Mouse (Mus musculus): ENCODE results near the gene Gm10972. TPM values are rescaled to one million over a fixed set of nuclear protein-coding genes. Genes with fewer than 3 reads are reported as not detected.
"Not testable (repeated sequence)": the region's sequence is repeated elsewhere in the genome, so short reads cannot be mapped to it uniquely, and the experiment has no call there.

The Gm10972 gene
- polyA plus RNA-seq, 1 experiment from 2014 or later: not detected

GRCm38 (mm10) chr3:94680032-94680431 is 37.1 kb downstream of the Gm10972 start:
- not testable (repeated sequence) for H3K4me3 ChIP-seq (replicated peaks; ENCODE audit: low read length); H3K4me2 ChIP-seq (ENCODE audit: low read length); H3K9ac ChIP-seq (replicated peaks; ENCODE audit: low read depth, low read length); H3K27me3 ChIP-seq (replicated peaks; ENCODE audit: control insufficient read depth, insufficient read depth, low read length); H3K36me3 ChIP-seq (ENCODE audit: control insufficient read depth, insufficient read depth); H3K9me3 ChIP-seq (ENCODE audit: control insufficient read depth, low read length); H3K4me1 ChIP-seq (replicated peaks; ENCODE audit: control insufficient read depth, insufficient read depth, low read length); ATAC-seq; H3K27ac ChIP-seq (ENCODE audit: low read length)
- WGBS: 95% methylated on average over 12 of the region's 12 CpGs

GRCm38 (mm10) chr3:94680783-94681182 is 37.9 kb downstream of the Gm10972 start:
- H3K4me3 ChIP-seq (replicated peaks; ENCODE audit: low read length): no peak overlapping the region
- H3K4me1 ChIP-seq (replicated peaks; ENCODE audit: control insufficient read depth, insufficient read depth, low read length): no peaks in the 10 kb centered on the region
- H3K27ac ChIP-seq (ENCODE audit: low read length): no peak overlapping the region
- H3K36me3 ChIP-seq (ENCODE audit: control insufficient read depth, insufficient read depth): no peaks in the 10 kb centered on the region
- ATAC-seq: no peak
- no peaks in the 10 kb centered on the region for H3K9me3 ChIP-seq (ENCODE audit: control insufficient read depth, low read length)
- no peaks in the 10 kb centered on the region for H3K27me3 ChIP-seq (replicated peaks; ENCODE audit: control insufficient read depth, insufficient read depth, low read length)
- H3K9ac ChIP-seq (replicated peaks; ENCODE audit: low read depth, low read length): no peak overlapping the region
- H3K4me2 ChIP-seq (ENCODE audit: low read length): no peak overlapping the region
- WGBS: 93% methylated on average over 16 of the region's 16 CpGs

DNA sequence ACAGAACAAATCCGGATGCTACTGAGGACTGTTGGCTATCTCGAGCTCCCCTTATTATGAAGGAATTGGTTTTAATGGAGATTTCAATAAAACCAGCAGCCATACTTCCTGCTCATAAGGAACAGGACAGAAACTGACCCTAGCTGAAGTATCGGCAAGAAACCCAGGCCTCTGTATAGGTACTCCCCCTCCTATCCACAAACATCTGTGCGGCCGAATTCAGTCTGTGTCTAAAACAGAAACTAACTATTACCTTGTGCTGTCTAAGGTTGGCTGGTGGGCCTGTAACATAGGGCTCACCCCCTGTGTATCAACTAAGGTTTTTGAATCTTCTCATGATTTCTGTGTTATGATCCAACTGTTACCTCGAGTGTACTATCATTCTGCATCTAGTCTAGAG is 40.7 kb downstream of the Gm10972 start:
- Histone ChIP-seq H3K4me1 (replicated peaks; ENCODE audit: control insufficient read depth, insufficient read depth, low read length) (no peaks in the 10 kb centered on the region), H3K27me3 (replicated peaks; ENCODE audit: control insufficient read depth, insufficient read depth, low read length) (no peaks in the 10 kb centered on the region), H3K4me2 (ENCODE audit: low read length) (no peak overlapping the region), H3K9me3 (ENCODE audit: control insufficient read depth, low read length) (no peaks in the 10 kb centered on the region), H3K4me3 (replicated peaks; ENCODE audit: low read length) (no peak overlapping the region), H3K9ac (replicated peaks; ENCODE audit: low read depth, low read length) (no peak overlapping the region), H3K36me3 (ENCODE audit: control insufficient read depth, insufficient read depth) (no peaks in the 10 kb centered on the region), H3K27ac (ENCODE audit: low read length) (no peak overlapping the region)
- ATAC-seq: no peak
- WGBS: 87% methylated on average over 6 of the region's 6 CpGs

- WGBS: 88% methylated on average over 8 of the region's 8 CpGs
- H3K4me2 ChIP-seq (ENCODE audit: low read length); ATAC-seq: not testable (repeated sequence)
These were observed 43.3 kb downstream of the Gm10972 start for GRCm38 (mm10) chr3:94685989-94686772.

GRCm38 (mm10) chr3:94688698-94689097 is 45.8 kb downstream of the Gm10972 start:
- not testable (repeated sequence) for H3K4me1 ChIP-seq (replicated peaks; ENCODE audit: control insufficient read depth, insufficient read depth, low read length); H3K27me3 ChIP-seq (replicated peaks; ENCODE audit: control insufficient read depth, insufficient read depth, low read length); ATAC-seq; H3K9ac ChIP-seq (replicated peaks; ENCODE audit: low read depth, low read length); H3K27ac ChIP-seq (ENCODE audit: low read length); H3K4me2 ChIP-seq (ENCODE audit: low read length); H3K9me3 ChIP-seq (ENCODE audit: control insufficient read depth, low read length); H3K36me3 ChIP-seq (ENCODE audit: control insufficient read depth, insufficient read depth); H3K4me3 ChIP-seq (replicated peaks; ENCODE audit: low read length)
- WGBS: 78% methylated on average over 2 of the region's 3 CpGs

More at GRCm38 (mm10) chr3:94685989-94686772, 43.3 kb downstream of the Gm10972 start:
- not testable (repeated sequence) for H3K9ac ChIP-seq (replicated peaks; ENCODE audit: low read depth, low read length); H3K9me3 ChIP-seq (ENCODE audit: control insufficient read depth, low read length); H3K27me3 ChIP-seq (replicated peaks; ENCODE audit: control insufficient read depth, insufficient read depth, low read length); H3K36me3 ChIP-seq (ENCODE audit: control insufficient read depth, insufficient read depth); H3K4me1 ChIP-seq (replicated peaks; ENCODE audit: control insufficient read depth, insufficient read depth, low read length); H3K4me3 ChIP-seq (replicated peaks; ENCODE audit: low read length); H3K27ac ChIP-seq (ENCODE audit: low read length)

DNA sequence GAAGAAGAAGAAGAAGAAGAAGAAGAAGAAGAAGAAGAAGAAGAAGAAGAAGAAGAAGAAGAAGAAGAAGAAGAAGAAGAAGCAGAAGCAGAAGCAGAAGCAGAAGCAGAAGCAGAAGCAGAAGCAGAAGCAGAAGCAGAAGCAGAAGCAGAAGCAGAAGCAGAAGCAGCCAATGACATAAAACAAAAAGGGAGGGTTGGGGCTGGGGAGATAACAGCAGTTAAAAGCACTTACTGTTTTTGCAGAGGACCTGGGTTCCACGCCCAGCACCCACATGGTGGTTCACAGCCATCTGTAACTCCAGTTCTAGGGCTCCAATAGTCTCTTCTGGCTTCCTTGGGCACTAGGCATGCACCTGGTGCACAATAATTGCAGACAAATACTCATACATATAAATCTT is 46.3 kb downstream of the Gm10972 start:
- not testable (repeated sequence) for H3K9me3 ChIP-seq (ENCODE audit: control insufficient read depth, low read length); H3K27ac ChIP-seq (ENCODE audit: low read length); H3K9ac ChIP-seq (replicated peaks; ENCODE audit: low read depth, low read length); H3K4me3 ChIP-seq (replicated peaks; ENCODE audit: low read length); H3K4me2 ChIP-seq (ENCODE audit: low read length); H3K36me3 ChIP-seq (ENCODE audit: control insufficient read depth, insufficient read depth); H3K4me1 ChIP-seq (replicated peaks; ENCODE audit: control insufficient read depth, insufficient read depth, low read length); ATAC-seq; H3K27me3 ChIP-seq (replicated peaks; ENCODE audit: control insufficient read depth, insufficient read depth, low read length)
- WGBS: 67% methylated on average over 1 of the region's 1 CpGs

DNA sequence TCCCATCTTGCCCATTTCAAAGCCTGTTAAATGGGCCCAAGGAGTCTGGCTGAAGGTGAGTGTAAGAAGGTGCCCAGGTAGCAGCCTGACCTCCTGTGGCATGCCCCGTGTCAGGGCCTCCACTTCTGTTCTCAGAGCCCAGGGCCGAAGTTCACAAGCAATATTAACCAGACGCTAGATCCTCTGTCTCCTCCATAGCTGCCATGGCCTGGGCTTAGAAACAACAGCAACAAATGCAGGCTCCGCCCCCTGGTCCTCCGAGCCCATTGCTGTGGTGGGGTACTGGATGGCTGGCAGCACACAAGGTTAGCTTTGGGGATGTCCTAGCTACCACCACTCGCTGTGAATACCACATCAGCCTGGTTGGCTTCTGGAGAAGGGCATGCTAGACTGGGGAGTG is 47.2 kb downstream of the Gm10972 start:
- ATAC-seq; H3K36me3 ChIP-seq (ENCODE audit: control insufficient read depth, insufficient read depth); H3K4me3 ChIP-seq (replicated peaks; ENCODE audit: low read length); H3K4me2 ChIP-seq (ENCODE audit: low read length); H3K9me3 ChIP-seq (ENCODE audit: control insufficient read depth, low read length); H3K27ac ChIP-seq (ENCODE audit: low read length); H3K27me3 ChIP-seq (replicated peaks; ENCODE audit: control insufficient read depth, insufficient read depth, low read length); H3K9ac ChIP-seq (replicated peaks; ENCODE audit: low read depth, low read length); H3K4me1 ChIP-seq (replicated peaks; ENCODE audit: control insufficient read depth, insufficient read depth, low read length): not testable (repeated sequence)
- WGBS: 57% methylated on average over 6 of the region's 6 CpGs

DNA sequence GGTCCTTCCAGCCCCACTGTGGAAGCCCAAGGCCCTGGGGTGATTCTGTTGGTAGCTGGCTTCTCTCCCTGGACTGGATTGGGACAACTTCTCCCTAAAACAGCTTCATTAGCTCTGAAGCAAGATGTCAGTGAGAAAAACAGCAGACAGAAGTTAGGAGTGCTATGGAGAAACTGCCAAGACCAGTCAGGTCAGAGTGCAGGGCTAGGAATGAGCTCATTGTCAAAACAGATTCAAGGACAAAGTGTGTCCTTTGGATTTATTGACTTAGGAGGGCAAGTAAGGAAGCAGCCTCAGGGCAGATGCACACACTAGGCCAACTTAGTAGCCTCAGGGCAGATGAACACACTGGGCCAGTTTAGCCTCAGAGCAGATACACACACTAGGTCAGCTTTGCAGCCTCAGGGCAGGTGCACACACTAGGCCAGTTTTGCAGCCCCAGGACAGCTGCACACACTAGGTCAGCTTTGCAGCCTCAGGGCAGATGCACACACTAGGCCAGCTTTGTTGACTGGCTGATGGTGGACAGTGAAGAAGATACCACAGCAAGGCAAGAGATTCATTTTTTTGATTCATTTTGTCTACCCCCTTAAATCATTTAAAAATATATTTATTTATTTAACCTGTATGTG is 47.8 kb downstream of the Gm10972 start:
- H3K27me3 ChIP-seq (replicated peaks; ENCODE audit: control insufficient read depth, insufficient read depth, low read length): no peaks in the 10 kb centered on the region
- H3K27ac ChIP-seq (ENCODE audit: low read length): no peak overlapping the region
- no peak for ATAC-seq
- no peak overlapping the region for H3K4me3 ChIP-seq (replicated peaks; ENCODE audit: low read length)
- H3K9ac ChIP-seq (replicated peaks; ENCODE audit: low read depth, low read length): no peak overlapping the region
- no peaks in the 10 kb centered on the region for H3K9me3 ChIP-seq (ENCODE audit: control insufficient read depth, low read length)
- H3K4me1 ChIP-seq (replicated peaks; ENCODE audit: control insufficient read depth, insufficient read depth, low read length): no peaks in the 10 kb centered on the region
- no peak overlapping the region for H3K4me2 ChIP-seq (ENCODE audit: low read length)
- no peaks in the 10 kb centered on the region for H3K36me3 ChIP-seq (ENCODE audit: control insufficient read depth, insufficient read depth)

DNA sequence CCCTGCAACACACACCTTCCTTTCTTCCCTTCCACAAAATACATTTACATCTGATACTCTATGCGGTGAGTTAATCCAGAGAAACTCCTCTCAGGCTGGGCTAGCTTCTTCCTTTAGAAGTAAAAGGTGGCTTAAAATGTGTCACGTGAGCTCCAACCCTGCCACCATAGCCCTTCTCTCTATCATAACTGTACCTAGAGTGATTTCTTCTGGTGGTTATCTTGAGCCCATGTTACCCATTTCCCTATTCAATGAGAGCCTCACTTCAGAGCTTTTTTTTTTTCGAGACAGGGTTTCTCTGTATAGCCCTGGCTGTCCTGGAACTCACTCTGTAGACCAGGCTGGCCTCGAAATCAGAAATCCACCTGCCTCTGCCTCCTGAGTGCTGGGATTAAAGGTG is 48.8 kb downstream of the Gm10972 start:
- ATAC-seq: not testable (repeated sequence)

More for the DNA sequence above, 48.8 kb downstream of the Gm10972 start:
- not testable (repeated sequence) for H3K36me3 ChIP-seq (ENCODE audit: control insufficient read depth, insufficient read depth); H3K4me1 ChIP-seq (replicated peaks; ENCODE audit: control insufficient read depth, insufficient read depth, low read length); H3K9ac ChIP-seq (replicated peaks; ENCODE audit: low read depth, low read length); H3K27ac ChIP-seq (ENCODE audit: low read length); H3K4me2 ChIP-seq (ENCODE audit: low read length); H3K27me3 ChIP-seq (replicated peaks; ENCODE audit: control insufficient read depth, insufficient read depth, low read length); H3K9me3 ChIP-seq (ENCODE audit: control insufficient read depth, low read length); H3K4me3 ChIP-seq (replicated peaks; ENCODE audit: low read length)
- WGBS: 90% methylated on average over 4 of the region's 4 CpGs

All from forebrain, embryonic 16.5 days (tissue).